Mouse (Mus musculus): Measurements from ENCODE around the gene Cwc22. TPM values are rescaled to one million over a fixed set of nuclear protein-coding genes. Genes with fewer than 3 reads are reported as not detected.

Gene Cwc22
- polyA plus RNA-seq, 1 experiment = 4.9 TPM

- H3K36me3 ChIP-seq (ENCODE audit: control insufficient read depth) = no peaks in the 10 kb centered on the region
Measured at GRCm38 (mm10) chr2:77959341-77959740, 13.2 kb upstream of the Cwc22 start.

DNA sequence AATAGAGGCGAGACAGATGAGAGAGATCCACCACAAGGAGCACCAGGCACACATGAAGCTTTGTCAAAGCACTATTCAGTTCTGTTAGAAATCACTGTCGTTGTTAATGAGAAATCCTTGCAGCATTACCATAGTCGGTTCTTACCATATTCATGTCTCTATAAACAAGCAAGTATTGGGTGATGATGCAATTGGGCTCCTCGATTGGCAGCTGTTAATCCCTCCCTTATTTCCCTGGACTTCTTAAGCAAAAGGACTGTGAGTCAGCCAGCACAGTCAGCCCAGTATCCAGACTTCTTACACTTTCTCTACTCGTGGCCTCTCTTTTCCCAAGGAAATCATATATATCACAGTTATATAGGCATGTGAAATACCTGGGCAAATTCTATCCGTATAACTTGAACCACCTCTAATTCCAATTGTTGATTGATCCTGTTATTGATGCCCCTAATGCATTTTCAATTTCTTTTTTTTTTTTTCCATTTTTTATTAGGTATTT lies 5.3 kb upstream of the Cwc22 start:
- Histone ChIP-seq H3K4me1 (ENCODE audit: control insufficient read depth) (peaks cover 1% of the 10 kb centered on the region; the same call in 1 of the 2 replicates), H3K27me3 (ENCODE audit: control insufficient read depth) (peaks cover 5% of the 10 kb centered on the region; the same call in 1 of the 2 replicates), H3K4me3 (replicated peaks) (no peak overlapping the region), H3K9me3 (ENCODE audit: control insufficient read depth, low read length) (peaks cover 6% of the 10 kb centered on the region; the same call in 1 of the 2 replicates), H3K36me3 (ENCODE audit: control insufficient read depth) (no peaks in the 10 kb centered on the region)
- TF ChIP-seq GATA1 (IDR thresholded peaks at IDR 0.05; ENCODE audit: low read length) (no peak), TAL1 (IDR thresholded peaks at IDR 0.05; ENCODE audit: low read length) (no peak)

More at GRCm38 (mm10) chr2:77959341-77959740, 13.2 kb upstream of the Cwc22 start:
- no peak for TF ChIP-seq GATA1 (IDR thresholded peaks at IDR 0.05; ENCODE audit: low read length)
- no peak for TF ChIP-seq TAL1 (IDR thresholded peaks at IDR 0.05; ENCODE audit: low read length)
- Histone ChIP-seq H3K27me3 (ENCODE audit: control insufficient read depth) (no peaks in the 10 kb centered on the region; the same call in 1 of the 2 replicates), H3K4me3 (replicated peaks) (no peak overlapping the region), H3K9me3 (ENCODE audit: control insufficient read depth, low read length) (no peaks in the 10 kb centered on the region; the same call in 1 of the 2 replicates), H3K4me1 (ENCODE audit: control insufficient read depth) (no peaks in the 10 kb centered on the region)

DNA sequence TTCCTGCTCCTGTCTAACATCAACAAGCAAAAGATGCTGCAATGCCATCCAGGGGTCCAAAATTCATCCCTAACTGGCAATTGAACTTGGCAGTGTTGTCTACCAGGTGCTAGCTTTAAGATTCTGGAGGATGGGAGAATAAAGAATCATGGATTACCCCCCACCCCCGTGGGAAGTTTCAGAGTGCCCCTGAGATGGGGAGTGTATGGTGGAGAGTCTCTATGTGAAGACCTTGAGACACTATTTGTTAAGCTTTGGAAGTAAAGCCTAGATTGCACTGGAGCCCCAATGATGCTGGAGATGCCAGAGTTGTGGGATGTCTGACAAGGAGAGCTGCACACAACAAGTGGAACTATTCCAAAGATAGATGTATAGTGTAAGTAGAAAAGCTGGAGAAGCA lies 3.9 kb upstream of the Cwc22 start:
- peaks cover 9% of the 10 kb centered on the region for H3K4me1 ChIP-seq (ENCODE audit: control insufficient read depth)
- TF ChIP-seq TAL1 (IDR thresholded peaks at IDR 0.05; ENCODE audit: low read length) (no peak; the same call in 2 of the 3 replicates), GATA1 (IDR thresholded peaks at IDR 0.05; ENCODE audit: low read length) (peak; percentile 47; the same call in 1 of the 2 replicates)
- H3K36me3 ChIP-seq (ENCODE audit: control insufficient read depth) = no peaks in the 10 kb centered on the region
- H3K9me3 ChIP-seq (ENCODE audit: control insufficient read depth, low read length) = peaks cover 6% of the 10 kb centered on the region; the same call in 1 of the 2 replicates
- peaks cover 5% of the 10 kb centered on the region; the same call in 1 of the 2 replicates for H3K27me3 ChIP-seq (ENCODE audit: control insufficient read depth)
- H3K4me3 ChIP-seq (replicated peaks) = no peak overlapping the region

- TF ChIP-seq TAL1 (IDR thresholded peaks at IDR 0.05; ENCODE audit: low read length) (no peak), GATA1 (IDR thresholded peaks at IDR 0.05; ENCODE audit: low read length) (no peak)
- peaks cover 15% of the 10 kb centered on the region for H3K4me1 ChIP-seq (ENCODE audit: control insufficient read depth)
- H3K36me3 ChIP-seq (ENCODE audit: control insufficient read depth) = no peaks in the 10 kb centered on the region; the same call in 1 of the 2 replicates
- H3K27me3 ChIP-seq (ENCODE audit: control insufficient read depth) = peaks cover 5% of the 10 kb centered on the region; the same call in 1 of the 2 replicates
- H3K9me3 ChIP-seq (ENCODE audit: control insufficient read depth, low read length) = peaks cover 6% of the 10 kb centered on the region; the same call in 1 of the 2 replicates
- H3K4me3 ChIP-seq (replicated peaks) = no peak overlapping the region
Measured at GRCm38 (mm10) chr2:77949521-77949920, 3.3 kb upstream of the Cwc22 start.

DNA sequence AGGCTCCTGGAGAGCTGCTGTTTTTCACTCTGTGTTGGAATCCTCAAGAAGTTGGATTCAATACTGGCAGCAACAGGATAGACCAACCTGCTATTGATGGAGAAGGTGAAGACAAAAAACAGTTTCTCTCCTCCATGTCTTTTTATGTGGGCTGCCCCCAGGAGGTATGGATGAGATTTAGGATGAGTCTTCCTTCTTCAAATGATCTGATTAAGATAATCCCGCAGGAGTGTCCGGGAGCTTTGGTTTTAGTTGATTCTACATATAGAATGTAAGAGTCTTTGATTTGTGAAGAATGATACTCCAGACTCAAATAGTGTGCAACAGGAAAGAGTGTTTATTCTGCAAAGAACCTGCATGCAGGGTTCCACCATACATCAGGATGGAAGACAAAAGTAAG lies 2.7 kb upstream of the Cwc22 start:
- Histone ChIP-seq H3K27me3 (ENCODE audit: control insufficient read depth) (peaks cover 5% of the 10 kb centered on the region; the same call in 1 of the 2 replicates), H3K4me3 (replicated peaks) (no peak overlapping the region), H3K9me3 (ENCODE audit: control insufficient read depth, low read length) (peaks cover 6% of the 10 kb centered on the region; the same call in 1 of the 2 replicates), H3K4me1 (ENCODE audit: control insufficient read depth) (peaks cover 21% of the 10 kb centered on the region), H3K36me3 (ENCODE audit: control insufficient read depth) (peaks cover 5% of the 10 kb centered on the region)
- TF ChIP-seq TAL1 (IDR thresholded peaks at IDR 0.05; ENCODE audit: low read length) (no peak), GATA1 (IDR thresholded peaks at IDR 0.05; ENCODE audit: low read length) (no peak)

GRCm38 (mm10) chr2:77948126-77948525 lies 2.0 kb upstream of the Cwc22 start:
- Histone ChIP-seq H3K4me3 (replicated peaks) (no peak overlapping the region), H3K9me3 (ENCODE audit: control insufficient read depth, low read length) (peaks cover 6% of the 10 kb centered on the region; the same call in 1 of the 2 replicates), H3K27me3 (ENCODE audit: control insufficient read depth) (peaks cover 5% of the 10 kb centered on the region; the same call in 1 of the 2 replicates), H3K36me3 (ENCODE audit: control insufficient read depth) (peaks cover 10% of the 10 kb centered on the region), H3K4me1 (ENCODE audit: control insufficient read depth) (peaks cover 27% of the 10 kb centered on the region)
- TF ChIP-seq TAL1 (IDR thresholded peaks at IDR 0.05; ENCODE audit: low read length) = no peak
- TF ChIP-seq GATA1 (IDR thresholded peaks at IDR 0.05; ENCODE audit: low read length) = no peak

DNA sequence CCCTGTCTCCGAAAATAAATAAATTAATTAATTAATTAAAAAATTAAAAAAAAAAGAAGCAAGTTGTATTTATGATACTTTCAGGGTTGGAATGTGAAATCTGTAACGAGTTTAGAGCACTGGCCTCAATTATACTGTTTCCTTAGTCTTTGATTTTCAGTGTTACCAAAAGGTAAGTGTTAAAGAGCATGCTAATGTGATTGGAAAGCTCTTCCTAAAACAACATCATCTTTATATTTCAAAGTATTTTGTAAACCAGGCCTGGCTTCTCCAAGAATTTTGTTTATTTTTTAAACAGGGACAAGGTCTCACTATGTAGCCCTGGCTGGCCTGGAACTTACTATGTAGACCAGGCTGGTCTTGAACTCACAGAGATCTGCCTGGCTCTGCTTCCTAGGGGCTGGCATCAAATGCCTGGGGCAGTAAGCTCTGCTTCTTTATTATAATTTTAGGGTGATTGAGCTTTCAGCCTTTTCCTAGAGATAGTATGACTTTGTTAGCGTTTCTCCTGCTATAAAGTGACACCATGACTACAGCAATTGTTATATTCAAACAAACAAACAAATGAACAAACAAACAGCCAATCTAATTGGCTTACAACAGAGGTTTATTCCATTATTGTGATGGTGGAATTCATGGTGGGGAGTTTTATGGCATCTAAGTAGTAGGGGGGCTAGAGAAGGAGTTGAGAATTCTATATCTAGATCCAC lies 1.1 kb upstream of the Cwc22 start:
- peaks cover 5% of the 10 kb centered on the region; the same call in 1 of the 2 replicates for H3K27me3 ChIP-seq (ENCODE audit: control insufficient read depth)
- peaks cover 6% of the 10 kb centered on the region; the same call in 1 of the 2 replicates for H3K9me3 ChIP-seq (ENCODE audit: control insufficient read depth, low read length)
- peaks cover 15% of the 10 kb centered on the region for H3K36me3 ChIP-seq (ENCODE audit: control insufficient read depth)
- H3K4me3 ChIP-seq (replicated peaks) = no peak overlapping the region
- TF ChIP-seq TAL1 (IDR thresholded peaks at IDR 0.05; ENCODE audit: low read length) (no peak), GATA1 (IDR thresholded peaks at IDR 0.05; ENCODE audit: low read length) (no peak)
- peaks cover 31% of the 10 kb centered on the region for H3K4me1 ChIP-seq (ENCODE audit: control insufficient read depth)

GRCm38 (mm10) chr2:77944860-77945595 lies 1.1 kb downstream of the Cwc22 start:
- peaks cover 2% of the 10 kb centered on the region; the same call in 1 of the 2 replicates for H3K9me3 ChIP-seq (ENCODE audit: control insufficient read depth, low read length)
- TF ChIP-seq TAL1 (IDR thresholded peaks at IDR 0.05; ENCODE audit: low read length) = no peak
- TF ChIP-seq GATA1 (IDR thresholded peaks at IDR 0.05; ENCODE audit: low read length) = no peak; the same call in 1 of the 2 replicates
- H3K27me3 ChIP-seq (ENCODE audit: control insufficient read depth) = peaks cover 2% of the 10 kb centered on the region; the same call in 1 of the 2 replicates
- H3K36me3 ChIP-seq (ENCODE audit: control insufficient read depth) = peaks cover 25% of the 10 kb centered on the region
- H3K4me3 ChIP-seq (replicated peaks) = peak overlapping the region; percentile 61
- peaks cover 43% of the 10 kb centered on the region for H3K4me1 ChIP-seq (ENCODE audit: control insufficient read depth)

All from erythroblast, embryonic 14.5 days (primary cell).